Mouse (Mus musculus): ENCODE results near the gene Hecw1. TPM values are rescaled to one million over a fixed set of nuclear protein-coding genes. Genes with fewer than 3 reads are reported as not detected.

Hecw1 gene
- not detected in 2 replicates for total RNA-seq (2023)

DNA sequence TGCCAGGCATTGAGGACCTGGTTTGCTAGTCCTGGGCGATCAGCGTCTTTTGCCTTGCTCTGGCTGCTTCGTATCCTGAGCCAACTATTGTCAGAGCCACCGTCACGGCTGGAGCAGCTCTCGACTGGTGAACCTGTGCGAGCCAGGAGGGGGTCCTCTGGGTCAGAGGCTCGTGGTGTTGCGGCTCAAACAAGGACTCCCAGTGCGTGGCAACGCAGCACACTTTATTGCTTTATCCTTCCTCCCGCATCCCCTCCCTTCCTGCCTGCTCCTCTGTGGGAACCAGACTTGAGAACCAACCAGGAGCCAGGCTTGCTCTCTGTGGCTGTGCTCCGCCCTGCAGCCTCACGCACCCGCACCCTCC is at the start of gene Hecw1:
Gene Hecw1 (minus strand): TSS at position 323 of the 364 bp plus-strand sequence.

Other genes starting within 250 kb of the Hecw1 start
- gene Mrpl32, start 89.9 kb upstream of the Hecw1 start, total RNA-seq (2023): 19.1 and 26.4 TPM in 2 replicates
- gene Psma2, start 90.0 kb upstream of the Hecw1 start, total RNA-seq (2023): 50.6 and 51.2 TPM in 2 replicates
- gene AW209491, start 106.9 kb upstream of the Hecw1 start, total RNA-seq (2023): 2.9 and 4.0 TPM in 2 replicates